Mouse (Mus musculus): ENCODE data around the gene Klf2.

DNA sequence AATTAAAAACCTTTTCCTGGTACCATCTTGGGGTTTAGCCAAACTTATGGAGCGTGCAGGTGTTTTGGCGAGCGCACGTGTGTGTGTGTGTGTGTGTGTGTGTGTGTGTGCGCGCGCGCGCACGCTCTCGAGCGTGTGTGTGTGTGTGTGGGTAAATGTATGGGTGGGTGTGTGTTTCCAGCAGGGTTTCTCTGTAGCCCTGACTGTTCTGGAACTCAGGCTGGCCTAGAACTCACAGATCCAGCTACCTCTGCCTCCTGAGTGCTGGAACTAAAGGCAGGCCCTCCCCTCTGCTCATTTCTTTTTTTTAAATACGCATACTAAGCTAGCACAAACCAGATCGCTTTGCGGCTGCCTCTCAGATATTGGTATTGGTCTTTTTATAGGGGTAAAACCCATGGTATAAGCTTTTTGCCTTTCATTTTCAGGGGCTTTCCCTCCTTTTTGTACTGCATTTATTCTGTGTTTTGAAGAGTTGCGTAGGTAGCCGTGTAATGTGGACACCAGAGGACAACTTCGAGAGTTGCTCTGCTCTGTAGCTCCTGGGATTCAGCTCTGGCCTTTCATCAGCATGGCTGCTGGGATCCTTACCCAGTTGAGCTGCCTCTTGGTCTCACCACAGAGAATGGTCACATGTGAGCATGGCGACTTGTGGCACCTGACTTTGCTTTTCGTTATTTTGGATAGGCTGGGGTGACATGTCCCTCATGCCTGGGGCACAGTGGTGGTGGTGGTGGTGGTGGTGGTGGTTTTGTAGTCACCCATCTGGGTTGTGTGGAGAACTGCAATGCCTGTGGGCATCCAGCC, 3.0 kb downstream of the Klf2 start:
- TF ChIP-seq CTCF (IDR thresholded peaks at IDR 0.05; ENCODE audit: low read depth, low read length) (no peak), GATA2 (IDR thresholded peaks at IDR 0.05; ENCODE audit: borderline replicate concordance, low read depth, low read length) (no peak), GATA1 (IDR thresholded peaks at IDR 0.05; ENCODE audit: borderline replicate concordance, low read length) (no peak), TAL1 (conservative IDR thresholded peaks at IDR 0.05; ENCODE audit: low read depth, low read length) (no peak)

Data from G1E (cell line).